Comparison of ENCODE assay signal across 12 mouse cellular contexts in the genomic region with DNA sequence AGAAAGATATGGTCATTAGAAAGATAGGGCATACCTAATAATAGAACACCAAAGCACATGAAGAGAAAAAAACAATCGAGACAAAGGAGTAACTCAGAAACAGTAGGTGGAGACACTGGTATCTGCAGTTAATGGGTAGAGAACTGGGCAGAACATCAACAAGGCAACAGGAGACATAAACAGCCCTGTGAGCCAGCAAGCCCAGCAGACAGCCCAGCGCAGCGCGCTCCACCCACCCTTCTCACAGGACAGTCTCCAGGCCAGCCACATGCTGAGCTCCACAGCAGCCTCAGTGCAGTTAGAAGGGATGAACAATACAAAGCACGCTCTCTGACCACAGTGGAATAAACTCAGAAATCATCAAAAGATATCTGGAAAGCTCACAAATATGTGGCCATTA. TPM values are rescaled to one million over a fixed set of nuclear protein-coding genes. Genes with fewer than 3 reads are reported as not detected.
DNase-seq lines count a peak whose midpoint lies in the region; ATAC-seq lines count a peak whose summit lies in the region.
"Had no signal": no experiment of that assay in that cellular context is flagged by ENCODE, and none has a peak within 500 bp of the region (broad histone marks: within the 10 kb centered on the region; RNA-seq: fewer than 3 reads in every experiment).

No protein-coding gene starts in this region.

- peak; percentile 34 to 46 for DNase-seq in cerebellum, postnatal 14 days
- DNase-seq in cerebellum, adult 8-10 months: no peak
- peak; percentile 66 for DNase-seq in ovary, adult 18-20 months (ENCODE audit: low spot score)
- no peak for DNase-seq in ovary, postnatal 14 days (ENCODE audit: low spot score)
- peak; percentile 63 to 82 for DNase-seq in lung, postnatal 4 days
- no peak for DNase-seq in embryonic facial prominence, embryonic 10.5 days (ENCODE audit: low spot score)
- DNase-seq: B cell, adult 2 months; kidney, adult 8-10 months; liver, embryonic 13.5 days had no signal

- no peaks in the 10 kb centered on the region for H3K27me3 ChIP-seq in heart, embryonic 15.5 days
- H3K27me3 ChIP-seq in embryonic facial prominence, embryonic 10.5 days (replicated peaks; ENCODE audit: low read depth, poor library complexity, severe bottlenecking): no peaks in the 10 kb centered on the region
- H3K27me3 ChIP-seq: forebrain, embryonic 13.5 days; liver, embryonic 13.5 days had no signal

- H3K36me3 ChIP-seq in heart, embryonic 15.5 days: peaks cover 25% of the 10 kb centered on the region; the same call in 1 of the 2 replicates
- peaks cover 55% of the 10 kb centered on the region for H3K36me3 ChIP-seq in embryonic facial prominence, embryonic 10.5 days (replicated peaks)

- H3K9ac ChIP-seq in heart, embryonic 15.5 days: no peak overlapping the region
- H3K9ac ChIP-seq: forebrain, embryonic 13.5 days; liver, embryonic 13.5 days had no signal

- H3K4me2 ChIP-seq in heart, embryonic 15.5 days: no peak overlapping the region
- H3K4me2 ChIP-seq: forebrain, embryonic 13.5 days; liver, embryonic 13.5 days had no signal

- no peak for ATAC-seq in heart, embryonic 15.5 days (replicated peaks; ENCODE audit: insufficient number of reproducible peaks, insufficient read depth, low FRiP score, low read depth)
- no peak for ATAC-seq in CD4-positive, CD25-positive, alpha-beta regulatory T cell, adult 4 months
- ATAC-seq: forebrain, embryonic 13.5 days had no signal

- peaks cover 82% of the 10 kb centered on the region for H3K4me1 ChIP-seq in heart, embryonic 15.5 days (replicated peaks)
- peaks cover 70% of the 10 kb centered on the region for H3K4me1 ChIP-seq in embryonic facial prominence, embryonic 10.5 days

- WGBS in heart, embryonic 15.5 days: 56% methylated on average over 5 of the region's 5 CpGs
- 52% methylated on average over 5 of the region's 5 CpGs for WGBS in embryonic facial prominence, embryonic 10.5 days

- H3K27ac ChIP-seq in heart, embryonic 15.5 days: peak overlapping the region; percentile 17; the same call in 1 of the 2 replicates
- H3K27ac ChIP-seq in embryonic facial prominence, embryonic 10.5 days (replicated peaks): no peak overlapping the region
- H3K27ac ChIP-seq: forebrain, embryonic 13.5 days; liver, embryonic 13.5 days had no signal

- H3K9me3 ChIP-seq in heart, embryonic 15.5 days (replicated peaks): no peaks in the 10 kb centered on the region
- no peaks in the 10 kb centered on the region for H3K9me3 ChIP-seq in embryonic facial prominence, embryonic 10.5 days
- H3K9me3 ChIP-seq: forebrain, embryonic 13.5 days; liver, embryonic 13.5 days had no signal

- H3K4me3 ChIP-seq in heart, embryonic 15.5 days: no peak overlapping the region
- no peak overlapping the region for H3K4me3 ChIP-seq in embryonic facial prominence, embryonic 10.5 days
- H3K4me3 ChIP-seq: forebrain, embryonic 13.5 days; liver, embryonic 13.5 days had no signal

RNA-seq across cellular contexts. Expression of gene Zcchc24, which starts 15.8 kb away (rescaled TPM):
- 22.4 and 26.8 TPM in 2 replicates for polyA plus RNA-seq in heart, embryonic 15.5 days (2015; fragmentation: Nextera tagmentation; extraction: Ambion mirVana)
- polyA plus RNA-seq in embryonic facial prominence, embryonic 10.5 days (2016; fragmentation: Nextera tagmentation; extraction: Ambion mirVana): 12.9 and 15.2 TPM in 2 replicates
- 1 to 10 TPM in 1 of 2 experiments, under 1 TPM in 1; 0.84 to 1.3 TPM for polyA plus RNA-seq in CD4-positive, CD25-positive, alpha-beta regulatory T cell, adult 4 months (2017; shearing (Covaris generic))

RNA-seq across cellular contexts. Expression of gene Ppif, which starts 59.1 kb away (rescaled TPM):
- polyA plus RNA-seq in heart, embryonic 15.5 days (2015; fragmentation: Nextera tagmentation; extraction: Ambion mirVana): 102 and 108 TPM in 2 replicates
- 76.6 and 77.0 TPM in 2 replicates for polyA plus RNA-seq in embryonic facial prominence, embryonic 10.5 days (2016; fragmentation: Nextera tagmentation; extraction: Ambion mirVana)
- 10 to 100 TPM; 22.0 to 27.0 TPM for polyA plus RNA-seq in CD4-positive, CD25-positive, alpha-beta regulatory T cell, adult 4 months (2017; shearing (Covaris generic))

Comparison
In these comparisons a context has a peak if more than half of its experiments do, and no peak if none do; other contexts are left out.
1. DNase-seq: peak in cerebellum, postnatal 14 days (2 of 2), ovary, adult 18-20 months (single experiment) and lung, postnatal 4 days (2 of 2); none in cerebellum, adult 8-10 months (single experiment), ovary, postnatal 14 days (single experiment) and embryonic facial prominence, embryonic 10.5 days (single experiment).